Mouse (Mus musculus): ENCODE measurements around the gene D930020B18Rik. TPM values are rescaled to one million over a fixed set of nuclear protein-coding genes. Genes with fewer than 3 reads are reported as not detected.
A peak's percentile ranks its signal among the peaks of the same experiment; 100 is the strongest.

The D930020B18Rik gene
- polyA plus RNA-seq, 1 experiment from 2014 or later, result not detected

DNA sequence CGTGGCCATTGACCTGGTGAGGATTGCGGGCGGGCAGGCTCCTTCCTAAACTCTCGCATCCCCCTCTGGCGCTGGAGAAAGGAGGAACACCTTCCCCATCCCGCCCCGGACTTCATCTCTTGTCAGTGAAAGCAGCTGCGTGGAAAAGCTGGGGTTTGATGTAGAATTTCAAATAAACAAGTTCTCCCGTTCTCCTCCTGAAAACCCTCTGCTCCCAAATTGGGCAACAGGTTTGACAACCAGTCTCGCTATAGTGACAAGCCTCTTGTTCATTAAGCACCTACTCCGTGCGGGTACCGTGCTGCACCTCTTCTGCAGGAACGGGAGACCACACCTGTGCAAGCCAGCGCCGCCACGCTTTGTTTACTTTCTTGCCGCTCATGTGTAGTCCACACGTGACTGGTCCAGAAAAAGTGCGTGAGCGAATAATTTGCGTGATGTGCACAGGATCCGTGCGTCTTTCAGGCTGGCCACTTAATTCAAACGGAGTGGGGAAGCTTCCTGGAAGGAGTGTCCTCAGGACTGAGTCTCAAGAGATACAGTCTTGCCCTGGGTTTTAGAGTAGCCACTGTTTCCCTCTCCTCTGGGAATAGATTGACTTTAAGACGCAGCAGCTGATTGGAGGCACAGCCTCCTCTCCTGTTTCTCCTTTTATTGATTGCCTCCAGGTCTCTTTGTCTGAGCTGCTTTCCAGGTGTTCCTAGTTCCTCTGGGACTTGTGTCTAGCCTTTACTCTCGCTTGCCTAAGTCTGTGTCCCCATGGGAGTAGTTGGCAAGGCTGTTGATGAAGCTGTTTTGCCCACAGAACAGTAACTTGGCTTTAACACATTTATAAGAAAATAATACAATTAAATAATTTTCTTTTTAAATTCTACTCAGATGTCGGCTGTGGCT is 913 bp downstream of the D930020B18Rik start:
- Histone ChIP-seq H3K27me3 (ENCODE audit: insufficient read depth, poor library complexity, severe bottlenecking) (peaks cover 47% of the 10 kb centered on the region), H3K27ac (no peak overlapping the region), H3K4me1 (replicated peaks) (peaks cover 20% of the 10 kb centered on the region), H3K4me3 (peak overlapping the region; percentile 66), H3K9me3 (no peaks in the 10 kb centered on the region), H3K36me3 (no peaks in the 10 kb centered on the region)
- 5% methylated on average over 28 of the region's 28 CpGs for WGBS
- no peak for DNase-seq (ENCODE audit: low spot score)

DNA sequence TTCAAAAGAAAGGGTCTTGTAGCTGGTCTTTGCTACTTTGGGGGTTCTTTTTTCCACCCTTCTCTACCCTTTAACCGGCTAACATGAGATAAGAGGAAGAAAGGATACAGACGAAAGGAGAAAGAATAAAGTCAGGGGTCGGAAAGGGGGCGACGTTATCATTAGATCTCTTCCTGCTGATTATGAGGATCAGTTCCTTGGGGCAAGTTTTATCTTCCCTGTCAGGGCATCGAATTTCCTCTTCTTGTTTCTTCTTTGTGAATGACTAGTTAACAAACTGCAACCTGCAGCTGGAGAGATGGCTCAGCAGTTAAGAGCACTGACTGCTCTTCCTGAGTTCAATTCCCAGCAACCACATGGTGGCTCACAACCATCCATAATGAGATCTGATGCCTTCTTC is 4.9 kb downstream of the D930020B18Rik start:
- no peaks in the 10 kb centered on the region for H3K36me3 ChIP-seq
- peaks cover 12% of the 10 kb centered on the region for H3K4me1 ChIP-seq (replicated peaks)
- no peak for DNase-seq (ENCODE audit: low spot score)
- no peak overlapping the region for H3K4me3 ChIP-seq
- no peak overlapping the region for H3K27ac ChIP-seq
- WGBS, result 73% methylated on average over 6 of the region's 6 CpGs
- peaks cover 35% of the 10 kb centered on the region for H3K27me3 ChIP-seq (ENCODE audit: insufficient read depth, poor library complexity, severe bottlenecking)
- H3K9me3 ChIP-seq, result no peaks in the 10 kb centered on the region

DNA sequence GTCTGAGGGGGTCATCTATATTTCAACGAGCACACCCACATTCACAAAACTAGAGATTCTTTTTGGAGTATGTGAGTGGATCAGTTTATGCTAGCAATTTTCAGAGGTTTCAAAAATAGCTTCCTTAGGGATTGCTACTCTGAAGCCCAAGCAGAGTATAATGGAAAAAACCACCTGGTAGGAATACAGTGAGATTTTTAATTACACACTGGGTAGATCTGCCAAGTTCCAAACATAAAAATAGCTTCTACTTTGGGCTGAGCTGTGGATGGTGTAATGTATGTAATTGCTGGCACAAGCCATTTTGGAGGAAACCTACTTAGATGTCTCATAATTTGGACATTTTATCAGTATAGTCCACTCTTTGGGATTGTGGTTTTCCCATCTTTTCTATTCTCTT is 11.7 kb downstream of the D930020B18Rik start:
- WGBS, result 87% methylated on average over 1 of the region's 1 CpGs

DNA sequence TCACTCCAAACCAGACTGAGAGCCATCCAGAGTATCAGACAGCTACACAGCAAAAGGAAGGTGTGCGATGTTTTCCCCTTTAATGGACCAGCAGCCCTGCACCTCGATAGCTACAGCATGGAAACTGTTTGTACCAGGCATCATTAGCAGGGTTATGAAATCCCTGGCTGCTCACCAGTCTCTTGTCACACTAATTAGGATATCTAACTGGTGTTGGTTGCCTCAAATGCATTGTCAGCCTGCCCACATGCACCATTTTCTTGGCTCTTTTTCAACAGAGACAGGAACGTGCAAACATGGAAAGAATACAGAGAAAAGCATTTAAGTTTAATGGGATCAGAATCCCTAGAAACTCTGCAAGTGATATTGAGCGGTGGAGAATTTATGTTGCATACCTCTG is 14.5 kb downstream of the D930020B18Rik start:
- DNase-seq (ENCODE audit: low spot score), result no peak
- Histone ChIP-seq H3K27me3 (ENCODE audit: insufficient read depth, poor library complexity, severe bottlenecking) (no peaks in the 10 kb centered on the region), H3K4me1 (replicated peaks) (no peaks in the 10 kb centered on the region), H3K4me3 (no peak overlapping the region), H3K27ac (no peak overlapping the region), H3K9me3 (no peaks in the 10 kb centered on the region), H3K36me3 (no peaks in the 10 kb centered on the region)
- WGBS, result 89% methylated on average over 4 of the region's 4 CpGs

More for the DNA sequence above, 11.7 kb downstream of the D930020B18Rik start:
- no peak for DNase-seq (ENCODE audit: low spot score)
- H3K9me3 ChIP-seq, result no peaks in the 10 kb centered on the region
- no peaks in the 10 kb centered on the region for H3K36me3 ChIP-seq
- no peak overlapping the region for H3K27ac ChIP-seq
- H3K4me1 ChIP-seq (replicated peaks), result no peaks in the 10 kb centered on the region
- H3K4me3 ChIP-seq, result no peak overlapping the region
- H3K27me3 ChIP-seq (ENCODE audit: insufficient read depth, poor library complexity, severe bottlenecking), result no peaks in the 10 kb centered on the region

DNA sequence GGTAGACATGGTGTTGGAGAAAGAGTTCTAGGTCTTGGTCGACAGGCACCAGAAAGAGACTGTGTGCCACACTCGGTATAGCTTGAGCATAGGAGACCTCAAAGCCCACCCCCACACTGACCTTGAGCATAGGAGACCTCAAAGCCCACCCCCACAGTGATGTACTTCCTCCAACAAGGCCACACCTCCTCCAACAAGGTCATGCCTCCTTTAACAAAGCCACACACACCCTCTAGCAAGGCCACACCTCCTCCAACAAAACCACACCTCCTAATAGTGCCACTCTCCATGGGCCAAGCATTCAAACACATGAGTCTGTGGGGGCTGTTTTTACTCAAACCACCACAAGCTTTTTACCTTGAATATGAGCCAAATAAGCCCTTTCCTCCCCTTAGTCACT is 21.3 kb downstream of the D930020B18Rik start:
- DNase-seq (ENCODE audit: low spot score), result no peak
- Histone ChIP-seq H3K9me3 (no peaks in the 10 kb centered on the region), H3K27ac (no peak overlapping the region), H3K4me3 (no peak overlapping the region), H3K36me3 (no peaks in the 10 kb centered on the region), H3K4me1 (replicated peaks) (peaks cover 14% of the 10 kb centered on the region), H3K27me3 (ENCODE audit: insufficient read depth, poor library complexity, severe bottlenecking) (no peaks in the 10 kb centered on the region)
- WGBS, result 86% methylated on average over 2 of the region's 2 CpGs

DNA sequence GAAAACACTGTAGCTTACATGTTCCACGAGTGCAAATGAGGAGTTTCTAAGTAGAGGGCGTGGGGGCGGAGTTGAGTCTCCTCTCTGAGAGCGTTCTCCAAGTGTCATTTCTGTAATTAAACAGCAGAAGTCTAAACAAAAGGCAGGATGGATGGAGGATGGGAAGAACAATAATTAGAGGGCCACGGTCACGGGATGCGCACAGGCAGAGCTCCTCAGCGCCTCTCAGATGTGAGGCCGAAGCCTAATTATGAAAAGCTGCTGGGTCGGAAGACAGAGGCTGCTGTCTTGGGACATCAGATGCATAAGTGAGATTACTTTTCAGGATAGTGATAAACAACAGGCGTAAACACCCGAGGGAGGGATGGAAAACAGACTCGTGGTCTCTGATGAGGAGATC is 22.2 kb downstream of the D930020B18Rik start:
- H3K4me1 ChIP-seq (replicated peaks), result peaks cover 14% of the 10 kb centered on the region
- DNase-seq (ENCODE audit: low spot score), result no peak
- no peak overlapping the region; the same call in 1 of the 2 replicates for H3K27ac ChIP-seq
- no peak overlapping the region for H3K4me3 ChIP-seq
- no peaks in the 10 kb centered on the region for H3K36me3 ChIP-seq
- H3K27me3 ChIP-seq (ENCODE audit: insufficient read depth, poor library complexity, severe bottlenecking), result no peaks in the 10 kb centered on the region
- H3K9me3 ChIP-seq, result no peaks in the 10 kb centered on the region
- whole genome bisulfite sequencing, result 66% methylated on average over 13 of the region's 13 CpGs

DNA sequence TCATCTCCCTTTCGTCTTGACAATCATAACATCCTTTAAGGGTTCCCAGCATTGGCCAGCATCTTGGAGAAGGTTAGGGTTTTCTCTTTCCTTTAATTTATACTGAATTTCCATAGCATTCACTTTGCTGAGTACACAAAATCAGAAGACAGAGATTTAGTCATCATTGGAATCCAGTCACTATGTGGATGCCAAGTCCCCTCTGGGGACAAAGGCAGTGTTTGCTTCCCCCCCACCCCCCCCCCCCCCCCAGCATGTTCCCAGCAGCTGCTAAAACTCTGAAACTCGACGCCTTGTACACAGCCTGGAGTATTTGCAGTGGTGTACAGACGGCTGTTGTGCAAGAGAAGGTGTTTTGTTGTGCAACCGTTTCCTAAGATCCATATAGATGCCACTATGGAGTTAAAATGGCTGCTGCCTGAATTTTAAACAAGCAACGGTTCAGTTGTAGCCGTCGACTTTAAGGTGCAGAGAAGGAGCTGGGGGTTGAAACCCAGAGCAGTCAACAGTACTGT is 24.3 kb downstream of the D930020B18Rik start:
- no peak for DNase-seq (ENCODE audit: low spot score)
- Histone ChIP-seq H3K27ac (no peak overlapping the region), H3K4me3 (no peak overlapping the region), H3K4me1 (replicated peaks) (peaks cover 14% of the 10 kb centered on the region), H3K27me3 (ENCODE audit: insufficient read depth, poor library complexity, severe bottlenecking) (no peaks in the 10 kb centered on the region), H3K36me3 (no peaks in the 10 kb centered on the region), H3K9me3 (no peaks in the 10 kb centered on the region)
- WGBS, result 76% methylated on average over 8 of the region's 8 CpGs

DNA sequence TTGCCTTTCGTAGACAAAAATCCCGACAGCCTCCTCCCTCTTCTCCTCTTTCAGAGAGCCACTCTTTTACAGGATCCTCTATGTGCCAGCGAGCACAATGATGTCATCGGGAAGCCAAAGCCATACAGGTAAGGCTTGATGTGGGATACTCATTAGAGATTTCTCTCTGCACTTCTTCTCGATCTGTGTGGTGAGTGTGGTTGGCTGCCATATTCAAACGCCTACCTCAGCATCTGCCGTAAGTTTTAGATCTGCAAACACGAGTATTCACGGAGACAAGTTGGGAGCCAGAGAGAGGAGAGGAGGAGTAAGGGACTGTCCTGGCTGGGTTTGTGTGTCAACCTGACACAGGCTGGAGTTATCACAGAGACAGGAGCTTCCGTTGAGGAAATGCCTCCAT is 27.7 kb downstream of the D930020B18Rik start:
- 88% methylated on average over 10 of the region's 10 CpGs for WGBS

DNA sequence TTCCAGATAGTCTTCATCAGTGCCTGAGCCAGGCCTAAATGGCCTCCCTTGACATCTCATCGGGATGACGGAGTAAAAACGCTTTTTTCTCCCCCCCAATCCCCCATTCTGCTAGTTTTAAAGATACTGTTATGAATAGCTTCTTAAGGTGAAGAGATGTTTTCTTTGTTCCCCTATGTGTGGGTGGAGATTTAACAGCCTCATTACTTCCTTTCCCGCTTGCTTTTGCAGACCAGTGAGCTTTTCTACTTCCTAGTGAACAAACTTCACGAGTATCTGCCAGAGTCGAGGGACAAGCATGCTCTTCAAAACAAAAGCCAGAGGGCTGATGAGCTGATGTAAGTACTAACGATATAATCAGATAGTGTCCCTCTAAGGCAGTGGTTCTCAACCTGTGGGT is 35.6 kb downstream of the D930020B18Rik start:
- DNase-seq (ENCODE audit: low spot score), result no peak
- Histone ChIP-seq H3K4me3 (no peak overlapping the region), H3K27ac (no peak overlapping the region), H3K36me3 (no peaks in the 10 kb centered on the region), H3K4me1 (replicated peaks) (no peaks in the 10 kb centered on the region), H3K9me3 (0 out of 2 replicates have a peak, but pooled peaks cover 2% of the 10 kb centered on the region), H3K27me3 (ENCODE audit: insufficient read depth, poor library complexity, severe bottlenecking) (no peaks in the 10 kb centered on the region)
- WGBS, result 68% methylated on average over 7 of the region's 7 CpGs

More for the DNA sequence above, 27.7 kb downstream of the D930020B18Rik start:
- Histone ChIP-seq H3K9me3 (0 out of 2 replicates have a peak, but pooled peaks cover 2% of the 10 kb centered on the region), H3K4me3 (no peak overlapping the region), H3K4me1 (replicated peaks) (peaks cover 5% of the 10 kb centered on the region), H3K27ac (no peak overlapping the region), H3K27me3 (ENCODE audit: insufficient read depth, poor library complexity, severe bottlenecking) (no peaks in the 10 kb centered on the region), H3K36me3 (no peaks in the 10 kb centered on the region)
- no peak for DNase-seq (ENCODE audit: low spot score)

DNA sequence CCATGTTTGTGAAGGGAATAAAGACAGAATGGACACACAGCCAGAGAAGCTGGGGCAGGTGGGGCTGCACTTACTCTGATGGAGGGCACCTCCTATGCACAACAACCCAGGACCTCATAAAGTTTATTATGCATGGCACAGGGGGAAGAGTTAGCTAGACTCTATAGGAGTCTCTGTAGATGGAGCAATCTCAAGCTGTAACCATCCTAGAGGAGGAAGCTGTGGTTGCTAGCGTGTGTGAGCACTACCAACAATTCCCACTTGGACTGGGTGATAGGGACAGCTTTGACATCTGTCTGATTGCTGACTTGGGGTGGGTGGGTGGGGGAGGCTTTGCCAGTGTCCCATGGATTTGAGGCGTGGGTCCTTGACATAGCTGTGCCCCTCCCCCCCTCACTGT is 39.5 kb downstream of the D930020B18Rik start:
- Histone ChIP-seq H3K27ac (no peak overlapping the region), H3K36me3 (no peaks in the 10 kb centered on the region), H3K9me3 (no peaks in the 10 kb centered on the region), H3K27me3 (ENCODE audit: insufficient read depth, poor library complexity, severe bottlenecking) (no peaks in the 10 kb centered on the region), H3K4me1 (replicated peaks) (no peaks in the 10 kb centered on the region), H3K4me3 (no peak overlapping the region)
- WGBS, result 88% methylated on average over 2 of the region's 2 CpGs
- no peak for DNase-seq (ENCODE audit: low spot score)

DNA sequence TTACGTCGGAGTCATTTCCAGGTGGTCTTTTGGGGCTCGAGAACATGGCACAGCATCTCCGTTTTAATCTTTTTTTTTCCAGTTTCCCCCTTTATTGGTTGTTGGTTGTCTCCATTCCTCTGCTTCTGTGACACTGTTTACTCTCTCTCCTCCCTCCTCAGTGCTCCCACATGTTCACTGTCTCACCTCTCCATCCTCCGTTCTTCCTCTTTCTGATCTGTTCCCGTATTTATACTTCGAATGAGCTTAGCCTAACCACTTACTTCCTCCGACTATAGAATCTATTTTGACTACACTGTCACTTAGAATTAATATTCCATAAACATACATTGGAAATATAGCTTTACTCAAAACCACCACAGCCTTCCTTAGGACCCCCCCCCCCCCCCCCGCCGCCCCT is 41.2 kb downstream of the D930020B18Rik start:
- H3K27me3 ChIP-seq (ENCODE audit: insufficient read depth, poor library complexity, severe bottlenecking), result no peaks in the 10 kb centered on the region
- H3K9me3 ChIP-seq, result no peaks in the 10 kb centered on the region
- no peak overlapping the region for H3K4me3 ChIP-seq
- H3K4me1 ChIP-seq (replicated peaks), result no peaks in the 10 kb centered on the region; the same call in 1 of the 2 replicates
- WGBS, result 91% methylated on average over 10 of the region's 10 CpGs
- H3K27ac ChIP-seq, result no peak overlapping the region
- DNase-seq (ENCODE audit: low spot score), result no peak
- H3K36me3 ChIP-seq, result no peaks in the 10 kb centered on the region

DNA sequence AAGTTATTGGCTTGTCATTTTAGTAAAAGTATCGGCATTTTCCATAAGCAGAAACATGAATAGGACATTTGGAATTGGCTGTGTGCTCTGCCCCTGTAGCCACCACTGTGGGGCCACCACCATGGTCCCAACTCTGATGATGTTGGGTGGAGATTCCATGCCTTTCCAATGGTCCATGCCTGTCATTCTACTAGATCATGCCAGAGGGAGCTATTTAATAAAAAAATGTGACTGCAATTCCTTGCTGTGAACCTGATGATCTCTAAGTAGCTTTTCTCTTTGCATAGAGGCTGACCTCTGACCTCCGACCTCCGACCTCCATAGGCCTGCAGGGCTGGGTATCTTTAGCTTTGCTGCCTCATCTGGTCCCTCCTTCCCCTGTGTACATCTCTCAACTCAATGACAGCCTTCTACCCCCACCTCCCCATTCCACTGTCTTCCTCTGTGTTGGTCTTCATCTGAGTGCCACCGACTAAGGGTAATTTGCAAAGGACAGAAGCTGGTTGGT is 44.8 kb downstream of the D930020B18Rik start:
- H3K9me3 ChIP-seq, result no peaks in the 10 kb centered on the region
- no peak overlapping the region for H3K27ac ChIP-seq
- DNase-seq (ENCODE audit: low spot score), result peak; percentile 42
- WGBS, result 75% methylated on average over 4 of the region's 4 CpGs
- H3K4me1 ChIP-seq (replicated peaks), result peaks cover 5% of the 10 kb centered on the region; the same call in 1 of the 2 replicates
- H3K27me3 ChIP-seq (ENCODE audit: insufficient read depth, poor library complexity, severe bottlenecking), result no peaks in the 10 kb centered on the region
- H3K36me3 ChIP-seq, result no peaks in the 10 kb centered on the region
- H3K4me3 ChIP-seq, result no peak overlapping the region

DNA sequence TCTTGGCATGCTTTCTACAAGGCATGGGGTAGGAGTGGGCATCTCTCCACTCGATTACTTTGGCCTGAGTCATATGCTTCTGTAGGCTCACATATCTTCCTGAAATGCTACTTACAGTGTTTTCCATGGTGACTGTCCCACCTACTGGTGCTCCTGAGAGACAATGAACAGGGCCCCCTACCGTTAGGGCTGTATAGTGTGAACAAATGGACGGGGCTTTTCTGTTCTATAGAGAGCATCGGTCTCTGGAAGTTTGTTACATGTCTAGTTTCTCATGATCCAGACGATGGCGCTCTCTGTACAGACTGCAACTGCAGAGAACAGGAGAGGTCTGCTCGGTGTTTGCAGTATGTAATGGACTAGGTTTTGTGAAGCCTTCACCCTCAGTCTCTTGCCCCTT is 46.1 kb downstream of the D930020B18Rik start:
- no peak overlapping the region for H3K27ac ChIP-seq
- WGBS, result 78% methylated on average over 7 of the region's 7 CpGs
- no peak for DNase-seq (ENCODE audit: low spot score)
- no peaks in the 10 kb centered on the region for H3K9me3 ChIP-seq
- no peaks in the 10 kb centered on the region for H3K27me3 ChIP-seq (ENCODE audit: insufficient read depth, poor library complexity, severe bottlenecking)
- no peak overlapping the region for H3K4me3 ChIP-seq
- H3K4me1 ChIP-seq (replicated peaks), result peaks cover 5% of the 10 kb centered on the region; the same call in 1 of the 2 replicates
- no peaks in the 10 kb centered on the region for H3K36me3 ChIP-seq
